Mouse (Mus musculus) liver, embryonic 13.5 days (tissue): ENCODE measurements around the gene Desi1. TPM values are rescaled to one million over a fixed set of nuclear protein-coding genes. Genes with fewer than 3 reads are reported as not detected.

ENCODE experiments used
- ATAC-seq: fragments of 200-750 bp; cut with Nextera tagmentation; 2 replicates; pipeline ENCODE4 v1.8.0; 2017; ENCODE audit warnings: low read depth, mild to moderate bottlenecking, moderate number of reproducible peaks, moderate library complexity
- DNase-seq: peaks from one replicate; pipeline ENCODE4 v3.0.0; 2022
- H3K27ac ChIP-seq: fragments of 300-500 bp; sonication (generic); 2 replicates; pipeline ENCODE4 v1.5.1; 2015; ENCODE audit warnings: moderate library complexity, mild to moderate bottlenecking, inconsistent platforms
- H3K27me3 ChIP-seq: fragments of 300-500 bp; sonication (generic); 2 replicates; pipeline ENCODE4 v1.6.1; 2015; ENCODE audit warnings: mild to moderate bottlenecking, inconsistent platforms
- H3K36me3 ChIP-seq: fragments of 300-500 bp; sonication (generic); 2 replicates; pipeline ENCODE4 v1.6.1; 2015; ENCODE audit warnings: mild to moderate bottlenecking, inconsistent platforms
- H3K4me1 ChIP-seq: fragments of 300-500 bp; sonication (generic); replicated peaks from 2 replicates; pipeline ENCODE4 v1.6.1; 2015; ENCODE audit warnings: inconsistent platforms
- H3K4me2 ChIP-seq: fragments of 300-500 bp; sonication (generic); 2 replicates; pipeline ENCODE4 v1.6.1; 2015; ENCODE audit warnings: inconsistent platforms, mild to moderate bottlenecking, moderate library complexity
- H3K4me3 ChIP-seq: fragments of 300-500 bp; sonication (generic); replicated peaks from 2 replicates; pipeline ENCODE4 v1.5.1; 2015; ENCODE audit warnings: mild to moderate bottlenecking, inconsistent platforms
- H3K9ac ChIP-seq: fragments of 300-500 bp; sonication (generic); 2 replicates; pipeline ENCODE4 v1.6.1; 2015; ENCODE audit warnings: mild to moderate bottlenecking, inconsistent platforms
- H3K9me3 ChIP-seq: fragments of 300-500 bp; sonication (generic); replicated peaks from 2 replicates; pipeline ENCODE4 v1.6.1; 2016; ENCODE audit warnings: inconsistent platforms
- WGBS: fragments of 180-500 bp; shearing (Covaris S2); methylation state at CpG from one replicate; pipeline ENCODE4 v1.1.7; 2015; ENCODE audit not compliant: insufficient replicate concordance; 5-methylcytosine and 5-hydroxymethylcytosine counted together
- polyA plus RNA-seq: library from polyadenylated mRNA; unstranded; fragments of >200 nt; fragmentation: Nextera tagmentation; extraction: Ambion mirVana; gene quantifications from 2 replicates; pipeline ENCODE4 v1.2.1, GENCODE M21; 2015

Gene Desi1
- polyA plus RNA-seq, 1 experiment from 2014 or later: 12.8 TPM

DNA sequence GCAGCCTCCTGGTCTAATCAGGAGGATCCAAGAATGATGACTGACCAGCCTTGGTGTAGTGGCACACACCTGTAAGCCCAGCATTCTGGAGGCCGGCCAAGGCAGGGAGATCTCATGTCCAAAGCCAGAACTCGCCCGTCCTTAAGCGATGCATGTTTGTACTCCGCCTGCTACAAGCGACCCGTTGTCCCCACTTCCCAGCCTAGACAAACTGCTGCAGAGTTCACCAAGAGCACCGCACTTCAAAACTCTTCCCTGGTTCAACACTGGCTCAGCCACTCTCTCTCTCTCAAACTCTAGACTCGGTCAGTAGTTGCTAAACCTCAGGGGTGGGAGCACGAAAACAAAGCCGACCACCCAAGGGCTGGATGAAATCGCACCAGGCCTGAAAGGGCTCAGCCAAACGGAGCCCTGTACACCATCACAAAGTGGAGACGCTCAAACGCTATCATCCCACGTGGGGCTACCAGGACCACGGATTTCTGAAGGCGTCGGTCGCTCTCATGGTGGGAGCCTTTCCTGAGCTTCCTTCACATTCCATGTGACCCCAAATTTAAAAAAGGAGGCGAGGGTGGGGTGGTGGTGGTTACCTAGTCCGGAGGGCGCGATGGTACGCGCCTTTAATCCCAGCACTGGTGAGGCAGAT lies 12.7 kb upstream of the Desi1 start:
- peak overlapping the region; percentile 99 for H3K4me3 ChIP-seq
- H3K27ac ChIP-seq: peak overlapping the region; percentile 91
- H3K4me2 ChIP-seq: peak overlapping the region; percentile 90
- WGBS: under 1% methylated on average over 26 of the region's 26 CpGs
- H3K9ac ChIP-seq: peak overlapping the region; percentile 99
- H3K4me1 ChIP-seq: peaks cover 37% of the 10 kb centered on the region
- DNase-seq: peak; percentile 8
- H3K9me3 ChIP-seq: no peaks in the 10 kb centered on the region
- peaks cover 27% of the 10 kb centered on the region for H3K36me3 ChIP-seq
- peak; percentile 49 for ATAC-seq
- peaks cover 17% of the 10 kb centered on the region for H3K27me3 ChIP-seq

DNA sequence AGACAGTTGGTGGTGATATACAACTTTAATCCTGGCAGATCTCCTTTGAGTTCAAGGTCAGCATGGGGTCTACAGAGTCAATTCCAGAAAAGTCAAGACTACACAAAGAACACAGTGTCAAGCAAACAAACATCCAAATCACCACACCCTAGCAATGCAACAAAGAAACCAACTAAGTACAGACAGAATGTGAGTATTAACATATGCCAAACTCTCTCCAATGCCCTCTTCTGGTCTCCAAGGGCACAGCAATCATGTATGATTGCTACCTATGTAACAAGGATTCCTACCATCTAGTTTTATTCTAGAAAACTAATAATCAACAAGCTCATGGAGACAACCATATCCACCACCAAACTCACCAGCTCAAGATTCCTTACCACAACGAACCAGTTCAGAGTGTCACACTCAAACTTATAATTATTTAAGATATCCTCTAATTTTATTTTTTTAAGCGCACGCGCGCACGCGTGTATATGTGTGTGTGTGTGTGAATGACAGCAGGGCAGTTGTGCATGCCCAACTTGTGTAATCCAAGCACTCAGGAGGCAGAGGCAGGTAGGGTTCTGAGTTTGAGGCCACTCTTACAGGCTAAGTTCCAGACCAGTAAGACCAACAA lies 10.6 kb upstream of the Desi1 start:
- H3K27ac ChIP-seq: no peak overlapping the region
- H3K9ac ChIP-seq: peak overlapping the region; percentile 27; the same call in 1 of the 2 replicates
- WGBS: 94% methylated on average over 7 of the region's 7 CpGs
- DNase-seq (no peak), ATAC-seq (no peak)
- H3K9me3 ChIP-seq: no peaks in the 10 kb centered on the region
- peak overlapping the region; percentile 28 for H3K4me2 ChIP-seq
- no peak overlapping the region for H3K4me3 ChIP-seq
- peaks cover 45% of the 10 kb centered on the region for H3K36me3 ChIP-seq
- peaks cover 6% of the 10 kb centered on the region; the same call in 1 of the 2 replicates for H3K27me3 ChIP-seq
- peaks cover 37% of the 10 kb centered on the region for H3K4me1 ChIP-seq

DNA sequence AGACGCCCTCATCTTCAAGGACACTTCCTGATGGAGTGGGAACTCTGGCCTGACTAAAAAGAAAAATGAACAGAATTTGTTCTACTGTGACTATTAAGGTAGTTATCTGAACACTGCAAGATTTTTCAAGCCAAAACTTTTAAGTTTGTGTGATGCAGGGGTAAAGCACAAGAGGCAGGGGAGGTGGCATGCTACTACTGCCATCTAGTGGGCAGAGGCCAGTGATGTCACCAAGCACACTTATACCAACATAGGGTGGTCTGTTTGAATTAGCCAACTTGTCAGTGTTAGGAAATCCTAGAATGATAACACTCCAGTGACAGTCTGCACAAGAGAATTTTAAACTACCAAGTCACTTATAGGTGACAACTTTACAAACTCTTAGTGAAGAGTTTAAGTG lies 7.0 kb upstream of the Desi1 start:
- Histone ChIP-seq H3K9me3 (no peaks in the 10 kb centered on the region), H3K4me1 (peaks cover 17% of the 10 kb centered on the region), H3K27me3 (no peaks in the 10 kb centered on the region), H3K4me3 (no peak overlapping the region), H3K27ac (no peak overlapping the region), H3K36me3 (peaks cover 80% of the 10 kb centered on the region), H3K4me2 (no peak overlapping the region), H3K9ac (no peak overlapping the region)
- ATAC-seq: peak; percentile 58; the same call in 1 of the 2 replicates
- 80% methylated on average over 1 of the region's 1 CpGs for WGBS
- peak; percentile 23 for DNase-seq

DNA sequence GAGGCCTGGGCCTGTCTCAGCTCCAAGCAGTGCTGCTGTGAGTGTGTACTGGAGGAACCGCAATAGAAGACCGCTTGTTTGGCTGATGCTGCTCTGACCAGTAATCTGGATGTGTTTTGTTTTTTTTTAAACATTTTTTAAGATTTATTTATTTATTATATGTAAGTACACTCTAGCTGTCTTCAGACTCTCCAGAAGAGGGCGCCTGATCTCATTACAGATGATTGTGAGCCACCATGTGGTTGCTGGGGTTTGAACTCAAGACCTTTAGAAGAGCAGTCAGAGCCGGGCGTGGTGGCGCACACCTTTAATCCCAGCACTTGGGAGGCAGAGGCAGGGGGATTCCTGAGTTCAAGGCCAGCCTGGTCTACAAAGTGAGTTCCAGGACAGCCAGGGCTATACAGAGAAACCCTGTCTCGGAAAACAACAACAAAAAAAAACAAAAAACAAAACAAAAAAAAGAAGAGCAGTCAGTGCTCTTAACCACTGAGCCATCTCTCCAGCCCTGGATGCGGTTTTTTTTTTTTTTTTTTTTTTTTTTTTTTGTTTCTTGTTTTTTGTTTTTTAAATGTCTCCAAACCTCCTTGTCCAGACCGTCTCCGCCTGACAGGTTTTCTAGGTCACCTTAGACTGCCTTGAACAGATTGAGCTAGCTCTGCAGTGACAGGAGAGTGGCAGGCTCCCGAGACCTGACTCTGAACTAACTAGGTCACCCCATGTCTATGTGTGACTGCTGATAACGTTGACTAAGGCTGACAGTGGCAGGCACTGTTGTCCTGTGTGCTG lies 2.4 kb upstream of the Desi1 start:
- H3K4me1 ChIP-seq: no peaks in the 10 kb centered on the region
- peaks cover 93% of the 10 kb centered on the region for H3K36me3 ChIP-seq
- no peak overlapping the region for H3K4me2 ChIP-seq
- WGBS: 68% methylated on average over 12 of the region's 12 CpGs
- no peaks in the 10 kb centered on the region for H3K9me3 ChIP-seq
- H3K4me3 ChIP-seq: no peak overlapping the region
- H3K27ac ChIP-seq: no peak overlapping the region
- DNase-seq (peak; percentile 29), ATAC-seq (no peak)
- H3K9ac ChIP-seq: no peak overlapping the region
- H3K27me3 ChIP-seq: no peaks in the 10 kb centered on the region

DNA sequence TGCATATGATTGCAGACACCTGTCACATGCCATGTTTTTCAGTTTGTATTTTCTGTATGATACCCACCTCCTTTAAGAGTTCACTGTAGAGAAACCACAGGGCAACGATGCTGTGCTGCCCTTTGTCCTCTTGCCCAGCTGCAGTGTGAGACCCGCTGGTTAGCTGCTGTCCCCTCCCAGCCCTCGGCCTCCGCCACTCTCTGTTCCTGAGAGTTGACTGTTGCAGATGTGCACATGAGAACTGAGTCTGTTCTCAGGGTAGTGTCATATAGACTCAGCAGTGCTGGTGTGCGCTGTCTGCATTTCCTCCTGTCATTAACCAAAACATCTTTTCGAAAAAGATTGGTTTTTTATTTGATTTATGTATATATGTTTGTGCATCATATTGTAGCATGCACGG lies 1.3 kb downstream of the Desi1 start:
- H3K27me3 ChIP-seq: no peaks in the 10 kb centered on the region
- H3K4me3 ChIP-seq: no peak overlapping the region
- DNase-seq (no peak), ATAC-seq (no peak)
- H3K9me3 ChIP-seq: no peaks in the 10 kb centered on the region
- 80% methylated on average over 7 of the region's 7 CpGs for WGBS
- H3K36me3 ChIP-seq: peaks cover 93% of the 10 kb centered on the region
- no peak overlapping the region for H3K9ac ChIP-seq
- H3K4me1 ChIP-seq: peaks cover 4% of the 10 kb centered on the region; the same call in 1 of the 2 replicates
- H3K4me2 ChIP-seq: no peak overlapping the region
- no peak overlapping the region for H3K27ac ChIP-seq

DNA sequence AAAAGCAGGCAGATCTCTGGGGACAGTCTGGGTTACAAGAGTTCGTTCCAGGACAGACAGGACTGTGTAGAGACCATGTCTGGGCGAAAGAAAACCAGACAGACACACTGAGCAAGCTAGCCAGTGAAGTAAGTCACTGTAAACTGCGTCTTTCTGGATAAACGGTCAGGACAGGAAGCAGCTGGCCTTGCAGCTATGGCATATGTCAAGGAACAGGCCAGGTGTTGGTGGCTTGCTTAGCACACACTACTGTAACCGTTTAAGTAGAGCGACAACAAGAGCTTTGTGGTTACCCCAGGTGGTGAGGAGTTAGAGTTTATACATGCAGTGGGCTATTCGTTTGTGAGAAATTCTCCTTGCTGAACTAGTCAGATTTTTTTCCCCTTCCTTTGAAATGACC lies 5.9 kb downstream of the Desi1 start:
- H3K4me2 ChIP-seq: no peak overlapping the region
- WGBS: 87% methylated on average over 7 of the region's 7 CpGs
- no peak overlapping the region for H3K9ac ChIP-seq
- DNase-seq (no peak), ATAC-seq (no peak)
- no peaks in the 10 kb centered on the region for H3K9me3 ChIP-seq
- H3K27me3 ChIP-seq: no peaks in the 10 kb centered on the region
- peaks cover 4% of the 10 kb centered on the region; the same call in 1 of the 2 replicates for H3K4me1 ChIP-seq
- H3K4me3 ChIP-seq: no peak overlapping the region
- no peak overlapping the region for H3K27ac ChIP-seq
- peaks cover 98% of the 10 kb centered on the region for H3K36me3 ChIP-seq

DNA sequence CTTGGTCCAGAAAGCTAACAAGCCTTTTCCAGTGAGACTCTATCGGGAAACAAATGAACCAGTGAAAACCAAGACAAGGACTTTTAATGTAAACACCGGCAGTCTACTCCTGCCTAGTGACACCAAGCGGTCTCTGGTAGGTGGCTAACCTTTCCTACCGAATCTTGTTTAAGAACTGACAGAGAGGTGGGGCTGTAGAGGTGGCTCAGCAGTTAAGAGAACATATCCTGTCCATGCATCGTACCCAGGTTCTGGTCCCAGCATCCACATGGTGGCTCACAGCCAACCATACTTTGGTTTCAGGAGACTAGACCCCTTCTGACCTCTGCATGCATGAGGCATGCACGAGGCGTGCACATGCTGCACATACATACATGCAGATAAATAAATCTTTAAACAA lies 6.4 kb downstream of the Desi1 start:
- WGBS: 88% methylated on average over 7 of the region's 7 CpGs
- ATAC-seq (no peak), DNase-seq (no peak)
- Histone ChIP-seq H3K9ac (no peak overlapping the region), H3K4me3 (no peak overlapping the region), H3K9me3 (no peaks in the 10 kb centered on the region), H3K4me1 (peaks cover 4% of the 10 kb centered on the region; the same call in 1 of the 2 replicates), H3K27ac (no peak overlapping the region), H3K4me2 (no peak overlapping the region), H3K27me3 (no peaks in the 10 kb centered on the region), H3K36me3 (peaks cover 98% of the 10 kb centered on the region)

DNA sequence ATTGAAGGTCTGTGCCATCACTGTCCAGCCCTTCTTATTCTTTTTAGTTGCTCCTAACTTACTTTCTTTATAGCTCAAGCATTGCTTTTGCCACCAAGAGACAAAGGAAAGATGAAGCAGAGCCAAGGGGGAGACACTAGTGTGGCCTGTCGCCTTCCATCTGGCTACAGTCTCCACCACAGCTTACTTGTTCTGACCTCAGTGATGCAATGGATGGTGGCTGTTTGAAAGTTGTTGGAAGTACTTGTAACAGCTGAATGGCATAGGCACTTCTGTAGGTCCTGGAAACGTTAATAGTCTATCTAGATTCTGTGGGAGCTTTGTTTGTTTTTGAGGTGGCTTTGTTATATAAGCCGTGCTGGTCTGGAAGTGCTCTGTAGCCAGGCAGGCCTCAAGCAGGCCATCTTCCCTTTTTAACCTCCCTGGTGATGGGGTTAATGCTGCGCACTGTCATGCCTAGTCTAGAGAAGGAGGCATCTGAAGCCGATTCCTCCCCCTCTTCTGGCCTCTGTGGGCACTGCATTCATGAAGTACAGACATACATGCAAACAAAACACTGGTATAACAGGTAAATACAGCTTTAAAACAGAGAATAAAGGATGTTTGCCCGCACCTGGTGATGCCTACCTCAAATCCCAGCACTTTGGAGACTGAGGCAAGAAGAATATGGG lies 9.6 kb downstream of the Desi1 start:
- Histone ChIP-seq H3K4me1 (peaks cover 4% of the 10 kb centered on the region), H3K36me3 (peaks cover 95% of the 10 kb centered on the region), H3K27me3 (no peaks in the 10 kb centered on the region), H3K9ac (no peak overlapping the region), H3K27ac (no peak overlapping the region), H3K4me3 (no peak overlapping the region), H3K4me2 (no peak overlapping the region), H3K9me3 (no peaks in the 10 kb centered on the region)
- WGBS: 84% methylated on average over 6 of the region's 6 CpGs
- DNase-seq (no peak), ATAC-seq (no peak)

DNA sequence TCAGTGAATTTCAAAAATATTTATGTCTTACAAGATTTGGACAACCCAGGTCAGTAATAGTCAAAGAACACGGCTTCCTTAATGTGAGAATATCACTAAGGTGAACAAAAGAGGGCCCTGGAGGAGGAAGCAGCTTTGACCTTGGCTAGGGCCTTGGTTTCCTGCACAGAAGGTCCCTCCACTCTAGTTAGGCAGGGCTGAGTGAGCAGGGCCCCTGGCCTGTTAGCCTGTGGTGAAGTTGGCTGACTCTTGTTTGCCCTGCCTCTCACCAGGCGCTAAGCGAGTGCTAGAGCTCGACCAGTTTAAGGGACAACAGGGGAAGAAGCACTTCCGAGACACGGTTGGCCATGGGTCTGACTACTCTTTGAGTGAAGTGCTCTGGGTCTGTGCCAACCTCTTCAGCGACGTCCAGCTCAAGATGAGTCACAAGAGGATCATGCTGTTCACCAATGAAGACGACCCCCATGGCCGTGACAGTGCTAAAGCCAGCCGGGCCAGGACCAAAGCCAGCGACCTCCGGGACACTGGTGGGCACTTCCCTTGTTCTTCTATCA lies 11.1 kb downstream of the Desi1 start:
- no peak for DNase-seq
- 76% methylated on average over 13 of the region's 13 CpGs for WGBS

DNA sequence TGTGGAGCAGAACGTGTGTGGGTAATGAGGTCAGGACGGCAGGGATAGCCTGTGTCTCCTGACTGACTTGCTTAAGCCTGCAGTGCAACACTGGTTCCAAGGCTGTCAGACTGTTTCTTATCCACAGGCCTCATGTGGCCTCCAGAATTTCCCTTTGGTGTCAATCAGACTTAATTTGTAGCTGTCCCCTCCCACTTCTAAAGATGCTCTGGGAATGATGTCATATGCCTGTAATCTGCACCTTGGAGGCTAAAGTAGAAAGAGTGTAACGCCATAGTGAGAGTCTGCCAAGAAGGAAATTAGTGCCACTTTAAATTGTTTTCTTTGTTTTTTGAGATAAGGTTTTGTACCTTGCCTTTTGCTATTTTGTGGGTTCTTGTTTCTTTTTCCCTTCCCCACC lies 14.4 kb downstream of the Desi1 start:
- WGBS: 63% methylated on average over 3 of the region's 3 CpGs
- no peak for DNase-seq
- ATAC-seq: no peak

More for the DNA sequence above, 11.1 kb downstream of the Desi1 start:
- H3K4me1 ChIP-seq: peaks cover 15% of the 10 kb centered on the region
- no peak for ATAC-seq
- peaks cover 87% of the 10 kb centered on the region for H3K36me3 ChIP-seq
- no peak overlapping the region for H3K4me3 ChIP-seq
- H3K4me2 ChIP-seq: no peak overlapping the region
- no peak overlapping the region for H3K9ac ChIP-seq
- H3K9me3 ChIP-seq: no peaks in the 10 kb centered on the region
- H3K27me3 ChIP-seq: no peaks in the 10 kb centered on the region
- no peak overlapping the region for H3K27ac ChIP-seq

DNA sequence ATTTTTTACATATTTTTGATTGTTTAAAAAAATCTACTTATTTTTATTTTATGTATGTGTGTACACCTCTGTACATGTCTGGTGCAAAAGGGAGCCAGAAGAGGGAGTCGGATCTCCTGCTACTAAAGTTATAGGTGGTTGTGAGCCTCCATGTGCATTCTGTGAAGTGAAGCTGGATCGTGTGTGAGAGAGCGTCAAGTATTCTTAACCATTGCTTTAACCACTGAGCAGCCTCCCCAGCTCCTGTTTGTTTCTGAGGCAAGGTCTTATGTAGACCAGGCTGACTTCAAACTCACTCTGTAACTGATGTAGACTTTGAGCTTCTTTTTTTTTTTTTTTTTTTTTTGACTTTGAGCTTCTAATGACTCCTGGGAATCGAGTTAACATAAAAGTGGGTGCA lies 16.2 kb downstream of the Desi1 start:
- ATAC-seq: no peak
- H3K9me3 ChIP-seq: no peaks in the 10 kb centered on the region
- H3K27me3 ChIP-seq: no peaks in the 10 kb centered on the region
- no peak for DNase-seq
- peak overlapping the region; percentile 94 for H3K4me3 ChIP-seq
- H3K27ac ChIP-seq: peak overlapping the region; percentile 19; the same call in 1 of the 2 replicates
- peak overlapping the region; percentile 88 for H3K4me2 ChIP-seq
- H3K9ac ChIP-seq: peak overlapping the region; percentile 60
- peaks cover 37% of the 10 kb centered on the region for H3K36me3 ChIP-seq
- peaks cover 50% of the 10 kb centered on the region for H3K4me1 ChIP-seq
- WGBS: 41% methylated on average over 4 of the region's 4 CpGs

More for the DNA sequence above, 14.4 kb downstream of the Desi1 start:
- no peak overlapping the region for H3K4me2 ChIP-seq
- H3K4me3 ChIP-seq: no peak overlapping the region
- no peaks in the 10 kb centered on the region for H3K27me3 ChIP-seq
- no peaks in the 10 kb centered on the region for H3K9me3 ChIP-seq
- H3K4me1 ChIP-seq: peaks cover 34% of the 10 kb centered on the region
- H3K36me3 ChIP-seq: peaks cover 54% of the 10 kb centered on the region
- no peak overlapping the region for H3K9ac ChIP-seq
- 0 out of 2 replicates have a peak overlapping the region, but pooled peaks have one; percentile 4 for H3K27ac ChIP-seq
